Mouse (Mus musculus) induced T-regulatory cell, adult 2 months (primary cell): Measurements from ENCODE around the gene Lmo7.

ENCODE experiments used
- DNase-seq: peaks from one replicate; pipeline ENCODE4 v3.0.0-alpha.2; 2012; ENCODE audit warnings: low read depth

Gene Lmo7

DNA sequence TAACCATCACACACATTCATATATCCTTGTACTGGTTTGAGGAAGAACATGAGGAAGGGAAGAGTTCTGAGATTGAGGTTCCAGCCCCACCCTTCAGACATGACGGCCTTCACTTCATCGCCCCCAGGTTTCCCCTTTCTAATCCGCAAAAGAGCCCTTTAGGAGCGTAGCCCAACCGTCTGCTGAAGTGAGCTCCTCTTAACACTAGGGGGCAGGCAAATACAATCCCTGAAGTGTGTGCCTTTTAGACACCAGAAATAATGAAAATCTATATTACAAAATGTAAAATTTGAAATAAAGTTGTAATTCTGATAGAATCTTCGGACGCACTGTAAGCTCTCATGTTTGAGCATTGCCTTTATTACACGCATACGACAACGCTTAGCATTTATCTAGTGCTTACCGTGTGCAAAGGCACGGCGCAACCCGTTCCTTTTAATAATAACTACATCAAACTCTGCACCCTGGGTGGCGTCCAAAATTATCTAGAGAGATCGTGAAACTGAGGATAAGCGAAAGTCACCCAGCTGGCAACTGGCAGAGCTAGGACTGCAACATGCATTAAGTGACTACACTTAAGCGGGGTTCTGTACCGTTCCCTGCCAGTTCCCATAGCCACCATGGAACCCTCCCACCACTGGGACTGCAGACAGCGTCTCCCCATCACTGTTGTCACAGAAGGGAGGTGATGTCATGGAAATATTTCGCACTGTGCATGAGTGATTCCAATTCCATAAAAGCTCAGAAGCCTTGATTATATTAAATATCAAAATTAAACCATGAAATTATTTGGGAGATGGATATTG, 217.2 kb downstream of the Lmo7 start:
- DNase-seq = peak; percentile 19

DNA sequence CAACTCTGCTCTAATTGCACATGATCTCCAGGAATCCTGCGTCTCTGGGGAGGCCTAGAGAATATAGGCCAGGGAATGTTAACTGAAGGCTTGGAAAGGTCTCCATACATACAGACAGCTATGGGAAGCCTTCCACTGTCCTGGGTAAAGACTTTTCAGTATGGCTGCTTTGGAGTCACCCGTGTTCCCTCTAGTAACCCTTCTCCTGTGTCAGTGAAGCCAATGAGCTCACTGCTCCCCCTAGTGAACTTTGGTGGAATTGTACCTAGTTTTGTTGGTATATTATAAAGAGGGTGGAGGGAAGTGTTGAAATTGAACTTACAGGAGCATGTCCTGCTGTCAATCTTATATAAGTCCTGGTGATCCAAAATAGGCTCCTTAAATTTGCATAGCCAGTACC, 219.4 kb downstream of the Lmo7 start:
- DNase-seq = peak; percentile 57

DNA sequence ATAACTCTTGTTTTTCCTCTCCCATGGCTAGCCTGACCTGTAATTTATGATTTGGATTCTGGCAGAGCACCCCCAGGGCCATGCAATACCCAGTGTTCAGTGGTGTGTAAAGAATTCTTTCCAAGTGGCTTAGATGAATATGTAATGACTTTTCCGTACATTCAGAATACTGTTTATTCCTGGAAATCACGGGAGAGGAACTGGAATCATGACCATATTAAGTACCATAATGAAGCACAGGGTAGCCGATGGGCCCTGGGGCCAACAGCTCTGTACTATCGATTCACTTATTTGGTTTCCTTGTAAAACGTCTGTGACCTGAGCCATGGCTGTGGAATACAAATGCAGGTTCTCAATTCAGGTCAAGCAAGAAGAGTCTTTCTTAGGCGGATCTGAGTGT, 221.3 kb downstream of the Lmo7 start:
- no peak for DNase-seq

DNA sequence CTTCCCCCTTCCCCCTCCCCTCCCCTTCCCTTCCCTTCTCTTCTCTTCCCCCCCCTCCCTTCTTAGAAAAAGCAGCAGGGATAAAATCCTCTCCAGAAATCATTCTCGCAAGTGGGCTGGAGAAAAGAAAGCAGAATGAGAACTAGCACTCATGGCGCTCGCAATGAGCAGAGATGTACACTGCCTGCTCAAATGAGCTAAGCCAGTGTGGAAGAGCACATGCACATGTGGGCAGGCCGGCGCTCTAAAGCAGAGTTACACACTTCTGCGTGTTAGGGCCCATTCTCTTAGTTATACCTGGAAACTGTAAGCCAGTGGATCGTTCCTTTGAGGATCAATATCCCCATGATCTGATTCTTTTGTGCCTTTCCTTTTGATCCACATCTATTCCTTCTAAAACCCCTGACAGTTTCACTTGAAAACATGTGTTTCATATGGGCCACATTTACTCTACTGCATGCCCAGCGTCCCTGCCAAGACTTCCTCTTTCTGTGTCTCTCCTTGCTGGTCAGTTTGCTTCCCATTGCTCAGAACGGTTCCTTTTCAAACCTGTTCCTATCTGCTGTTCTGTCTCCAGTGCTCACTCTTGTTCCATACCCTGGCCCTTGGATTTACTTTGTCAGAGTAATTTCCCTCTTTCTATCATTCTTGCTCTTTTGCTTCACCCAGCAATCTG, 224.2 kb downstream of the Lmo7 start:
- no peak for DNase-seq

DNA sequence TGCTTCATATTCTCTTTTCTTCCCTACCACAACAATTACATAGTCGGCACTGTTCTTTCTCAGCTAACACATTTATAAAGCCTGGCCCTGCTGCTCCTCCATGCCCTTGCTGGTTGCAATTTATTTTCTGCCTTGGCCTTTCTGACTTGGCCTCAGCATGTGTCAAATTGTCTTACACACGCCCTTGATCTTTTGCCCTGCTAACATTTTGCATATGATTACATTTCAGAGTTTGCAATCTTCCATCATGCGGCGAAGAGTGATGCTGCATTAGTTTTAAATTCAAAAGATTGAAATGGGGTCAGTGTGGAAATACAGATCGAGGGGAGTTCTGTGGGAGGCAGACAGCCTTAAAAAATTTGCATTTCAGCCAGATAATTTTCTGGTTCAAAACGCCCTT, 234.6 kb downstream of the Lmo7 start:
- no peak for DNase-seq

DNA sequence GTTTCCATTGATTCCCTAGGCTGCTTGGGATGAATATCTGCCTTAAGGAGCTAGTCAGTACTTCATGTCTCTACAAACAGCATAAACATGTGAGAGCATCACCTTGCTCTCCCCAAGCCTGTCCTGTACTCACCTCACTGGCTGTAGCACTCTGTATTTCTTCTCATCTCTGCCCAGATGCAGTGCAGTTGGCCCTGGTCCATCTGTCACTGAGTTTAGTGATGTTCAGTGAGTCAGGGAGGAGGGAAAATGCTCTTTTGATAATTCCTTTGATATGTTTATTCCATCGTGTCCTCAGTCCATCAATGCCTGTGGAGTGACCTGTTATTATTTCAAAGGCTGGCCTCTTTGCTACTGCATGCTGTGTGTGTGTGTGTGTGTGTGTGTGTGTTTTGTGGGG, 235.2 kb downstream of the Lmo7 start:
- DNase-seq = no peak

DNA sequence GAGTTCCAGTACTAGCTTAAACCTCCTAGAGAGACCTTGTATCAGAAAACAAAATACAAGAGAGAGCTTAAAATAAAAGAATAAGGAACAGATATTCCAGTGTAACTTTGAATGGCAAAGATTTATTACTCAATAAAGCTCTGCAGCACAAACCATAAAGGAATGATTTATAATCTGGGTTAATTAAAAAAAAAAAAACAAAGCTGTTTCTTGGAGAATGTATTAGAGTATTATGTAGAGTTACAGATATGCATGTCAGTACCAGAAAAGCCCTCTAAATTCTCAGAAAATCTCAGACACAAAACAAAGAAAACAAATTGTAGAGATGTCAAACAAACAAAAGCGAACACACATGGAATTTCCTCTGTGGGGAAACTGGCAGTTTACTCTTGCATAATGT, 243.0 kb downstream of the Lmo7 start:
- no peak for DNase-seq

DNA sequence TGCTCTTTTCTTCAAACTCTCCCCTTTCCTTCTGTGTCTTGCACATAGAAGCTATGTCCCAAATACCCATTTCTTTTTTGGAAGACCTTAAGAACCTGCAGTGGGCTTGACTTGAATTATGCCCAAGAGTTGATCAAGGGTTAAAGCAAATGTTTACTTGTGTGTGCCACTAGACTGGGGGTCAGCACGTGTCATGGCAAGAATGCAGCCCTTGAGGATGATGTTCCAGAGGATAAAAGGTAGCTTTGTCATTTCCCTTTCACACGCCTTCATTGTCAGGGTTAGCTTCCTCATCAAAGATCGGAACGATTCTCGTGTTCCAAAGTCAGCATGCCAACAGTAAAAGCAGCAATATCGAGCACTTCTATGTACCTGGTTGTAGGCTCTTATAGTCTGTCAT, 243.4 kb downstream of the Lmo7 start:
- DNase-seq = no peak

DNA sequence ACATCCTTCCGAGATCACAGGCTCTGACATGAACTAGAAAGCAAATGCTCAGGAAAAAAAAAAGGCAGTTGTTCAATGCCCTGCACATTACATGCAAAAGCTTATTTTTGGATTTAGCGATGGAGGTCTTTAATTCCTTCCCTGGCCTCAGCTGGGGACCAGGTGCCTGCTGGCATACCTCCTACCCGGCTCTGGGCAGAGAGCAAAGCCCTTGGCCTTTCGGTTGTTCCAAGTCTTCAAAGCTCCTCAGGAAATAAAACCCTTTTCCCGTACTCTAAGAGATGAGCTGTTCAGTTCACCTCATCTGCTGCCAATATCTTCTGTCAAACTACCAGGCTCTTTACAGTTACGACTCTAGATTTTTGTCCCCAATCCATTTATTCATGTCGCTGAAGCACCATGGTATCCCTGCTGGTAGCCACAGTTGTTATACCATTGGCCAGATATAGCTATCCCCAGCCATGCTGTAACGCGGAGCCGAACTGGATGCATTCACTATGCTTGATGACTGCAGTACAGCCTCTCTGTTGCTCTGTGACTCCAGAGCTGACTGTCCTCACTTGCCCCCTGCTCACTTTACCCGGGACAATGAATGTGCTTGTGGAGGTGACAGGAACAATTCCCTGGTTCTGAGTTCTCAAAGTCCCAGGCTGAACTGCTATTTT, 246.4 kb downstream of the Lmo7 start:
- no peak for DNase-seq
